Mouse (Mus musculus) intestine, postnatal 0 days (tissue): ENCODE data around the gene Rab27a. TPM values are rescaled to one million over a fixed set of nuclear protein-coding genes. Genes with fewer than 3 reads are reported as not detected.

Source experiments
- ATAC-seq: fragments of 200-750 bp; cut with Nextera tagmentation; 2 replicates; pipeline ENCODE4 v1.8.0; 2017; ENCODE audit warnings: mild to moderate bottlenecking, moderate TSS enrichment, moderate library complexity
- H3K27ac ChIP-seq: fragments of 300-500 bp; sonication (generic); 2 replicates; pipeline ENCODE4 v1.5.1; 2014; ENCODE audit warnings: mild to moderate bottlenecking, low read depth, low read length, moderate library complexity
- H3K27me3 ChIP-seq: fragments of 300-500 bp; sonication (generic); replicated peaks from 2 replicates; pipeline ENCODE4 v1.6.1; 2014; ENCODE audit warnings: low read length, mixed read lengths; ENCODE audit not compliant: control insufficient read depth, insufficient read depth
- H3K36me3 ChIP-seq: fragments of 300-500 bp; sonication (generic); 2 replicates; pipeline ENCODE4 v1.6.1; 2014; ENCODE audit warnings: mild to moderate bottlenecking, moderate library complexity; ENCODE audit not compliant: control insufficient read depth, insufficient read depth
- H3K4me1 ChIP-seq: fragments of 300-500 bp; sonication (generic); replicated peaks from 2 replicates; pipeline ENCODE4 v1.6.1; 2014; ENCODE audit warnings: antibody characterized with exemption, low read length, mixed read lengths; ENCODE audit not compliant: control insufficient read depth, insufficient read depth
- H3K4me2 ChIP-seq: fragments of 300-500 bp; sonication (generic); replicated peaks from 2 replicates; pipeline ENCODE4 v1.6.1; 2014; ENCODE audit warnings: low read depth, mild to moderate bottlenecking, moderate library complexity
- H3K4me3 ChIP-seq: fragments of 300-500 bp; sonication (generic); 2 replicates; pipeline ENCODE4 v1.5.1; 2014; ENCODE audit warnings: low read depth, low read length
- H3K9ac ChIP-seq: fragments of 300-500 bp; sonication (generic); 2 replicates; pipeline ENCODE4 v1.6.1; 2014; ENCODE audit warnings: mild to moderate bottlenecking, low read depth, low read length
- H3K9me3 ChIP-seq: fragments of 300-500 bp; sonication (generic); 2 replicates; pipeline ENCODE4 v1.6.1; 2016; ENCODE audit warnings: mixed run types; ENCODE audit not compliant: control insufficient read depth
- CTCF ChIP-seq: sonication (generic); IDR thresholded peaks from 2 replicates; pipeline ENCODE4 v1.5.1; 2016; ENCODE audit warnings: low read depth, mild to moderate bottlenecking, control low read depth, antibody characterized with exemption, moderate library complexity
- WGBS: fragments of 180-500 bp; shearing (Covaris S2); extraction: QIAGEN DNeasy Blood & Tissue Kit; methylation state at CpG from one replicate; pipeline ENCODE4 v1.1.7; 2014; 5-methylcytosine and 5-hydroxymethylcytosine counted together
- microRNA-seq: library from miRNA; unstranded; fragments of <30 nt; microRNA quantifications from one replicate; pipeline ENCODE4, GENCODE M21; 2016
- polyA plus RNA-seq: library from polyadenylated mRNA; unstranded; fragments of >200 nt; fragmentation: Nextera tagmentation; extraction: Ambion mirVana; gene quantifications from 2 replicates; pipeline ENCODE4 v1.2.1, GENCODE M21; 2015

Gene Rab27a
- polyA plus RNA-seq, 1 experiment from 2014 or later = 5.7 TPM

GRCm38 (mm10) chr9:73121735-73122134 lies 77.1 kb downstream of the Rab27a start:
- peaks cover 63% of the 10 kb centered on the region for H3K36me3 ChIP-seq
- no peak for ATAC-seq

GRCm38 (mm10) chr9:73125043-73125570 lies 80.5 kb downstream of the Rab27a start:
- H3K27me3 ChIP-seq = no peaks in the 10 kb centered on the region
- H3K9me3 ChIP-seq = no peaks in the 10 kb centered on the region
- no peak overlapping the region for H3K4me2 ChIP-seq
- ATAC-seq = no peak
- H3K4me1 ChIP-seq = no peaks in the 10 kb centered on the region
- TF ChIP-seq CTCF = no peak
- H3K27ac ChIP-seq = no peak overlapping the region
- no peak overlapping the region for H3K9ac ChIP-seq
- no peak overlapping the region for H3K4me3 ChIP-seq
- H3K36me3 ChIP-seq = peaks cover 62% of the 10 kb centered on the region
- 85% methylated on average over 8 of the region's 8 CpGs for WGBS

More at GRCm38 (mm10) chr9:73121735-73122134, 77.1 kb downstream of the Rab27a start:
- no peak overlapping the region for H3K4me3 ChIP-seq
- no peaks in the 10 kb centered on the region for H3K4me1 ChIP-seq
- no peaks in the 10 kb centered on the region for H3K27me3 ChIP-seq
- no peaks in the 10 kb centered on the region for H3K9me3 ChIP-seq
- H3K27ac ChIP-seq = no peak overlapping the region
- WGBS = 68% methylated on average over 8 of the region's 8 CpGs
- H3K4me2 ChIP-seq = no peak overlapping the region
- TF ChIP-seq CTCF = peak; percentile 68
- H3K9ac ChIP-seq = no peak overlapping the region

- H3K36me3 ChIP-seq = peaks cover 44% of the 10 kb centered on the region
- H3K4me1 ChIP-seq = no peaks in the 10 kb centered on the region
- no peak overlapping the region for H3K4me2 ChIP-seq
- no peaks in the 10 kb centered on the region for H3K9me3 ChIP-seq
- H3K4me3 ChIP-seq = no peak overlapping the region
- H3K9ac ChIP-seq = no peak overlapping the region
- ATAC-seq = no peak
- no peak overlapping the region for H3K27ac ChIP-seq
- 80% methylated on average over 2 of the region's 2 CpGs for WGBS
- no peaks in the 10 kb centered on the region for H3K27me3 ChIP-seq
- TF ChIP-seq CTCF = no peak
Measured at GRCm38 (mm10) chr9:73127457-73127856, 82.8 kb downstream of the Rab27a start.

GRCm38 (mm10) chr9:73129875-73130274 lies 85.2 kb downstream of the Rab27a start:
- Histone ChIP-seq H3K9ac (no peak overlapping the region), H3K9me3 (no peaks in the 10 kb centered on the region), H3K27ac (no peak overlapping the region), H3K27me3 (no peaks in the 10 kb centered on the region), H3K36me3 (peaks cover 33% of the 10 kb centered on the region), H3K4me2 (no peak overlapping the region), H3K4me3 (no peak overlapping the region), H3K4me1 (no peaks in the 10 kb centered on the region)
- ATAC-seq = no peak
- 84% methylated on average over 8 of the region's 8 CpGs for WGBS
- no peak for TF ChIP-seq CTCF

GRCm38 (mm10) chr9:73130529-73130928 lies 85.9 kb downstream of the Rab27a start:
- TF ChIP-seq CTCF = no peak

GRCm38 (mm10) chr9:73137341-73137886 lies 92.8 kb downstream of the Rab27a start:
- ATAC-seq = no peak

More at GRCm38 (mm10) chr9:73130529-73130928, 85.9 kb downstream of the Rab27a start:
- Histone ChIP-seq H3K4me3 (no peak overlapping the region), H3K4me2 (no peak overlapping the region), H3K9ac (no peak overlapping the region), H3K4me1 (no peaks in the 10 kb centered on the region), H3K27me3 (no peaks in the 10 kb centered on the region), H3K27ac (no peak overlapping the region), H3K36me3 (peaks cover 26% of the 10 kb centered on the region), H3K9me3 (no peaks in the 10 kb centered on the region)
- 67% methylated on average over 4 of the region's 4 CpGs for WGBS
- ATAC-seq = no peak

More at GRCm38 (mm10) chr9:73137341-73137886, 92.8 kb downstream of the Rab27a start:
- no peak overlapping the region for H3K4me3 ChIP-seq
- H3K9me3 ChIP-seq = no peaks in the 10 kb centered on the region
- no peak overlapping the region for H3K4me2 ChIP-seq
- no peaks in the 10 kb centered on the region for H3K27me3 ChIP-seq
- H3K4me1 ChIP-seq = no peaks in the 10 kb centered on the region
- H3K9ac ChIP-seq = no peak overlapping the region
- WGBS = 50% methylated on average over 11 of the region's 11 CpGs
- TF ChIP-seq CTCF = no peak
- H3K36me3 ChIP-seq = no peaks in the 10 kb centered on the region
- H3K27ac ChIP-seq = no peak overlapping the region

Small RNAs within 50 kb of the gene (microRNA-seq; reads per million reads assigned to microRNA genes)
- gene Gm27353 = not detected

Other genes with a start within 250 kb of the Rab27a start
- 0.17 and 0.21 TPM in 2 replicates for gene Prtg, start 238.0 kb upstream of the Rab27a start, polyA plus RNA-seq
- 0.90 TPM in 2 replicates for gene Pygo1, start 119.2 kb upstream of the Rab27a start, polyA plus RNA-seq
- 0.16 and 0.27 TPM in 2 replicates for gene Dyx1c1, start 86.1 kb upstream of the Rab27a start, polyA plus RNA-seq
- 0.20 TPM in 1 of 2 replicates, not detected in the other for gene Gm44503, start 86.0 kb upstream of the Rab27a start, polyA plus RNA-seq
- 6.7 and 7.7 TPM in 2 replicates for gene Ccpg1os, start 59.5 kb upstream of the Rab27a start, polyA plus RNA-seq
- 16.2 and 17.4 TPM in 2 replicates for gene Ccpg1, start 59.4 kb upstream of the Rab27a start, polyA plus RNA-seq
- gene Pigb, start 4.5 kb upstream of the Rab27a start, polyA plus RNA-seq = 4.7 and 5.9 TPM in 2 replicates
- 0.16 TPM in 1 of 2 replicates, not detected in the other for gene Khdc3, start 57.0 kb downstream of the Rab27a start, polyA plus RNA-seq
- not detected in 2 replicates for gene Gm20509, start 57.6 kb downstream of the Rab27a start, polyA plus RNA-seq
- gene Rsl24d1, start 68.6 kb downstream of the Rab27a start, polyA plus RNA-seq = 45.0 and 45.3 TPM in 2 replicates